Mouse (Mus musculus) stomach, postnatal 0 days (tissue): ENCODE measurements around the gene Samm50. TPM values are rescaled to one million over a fixed set of nuclear protein-coding genes. Genes with fewer than 3 reads are reported as not detected.

Source experiments
- ATAC-seq: fragments of 200-750 bp; cut with Nextera tagmentation; 2 replicates; pipeline ENCODE4 v1.8.0; 2017; ENCODE audit not compliant: low FRiP score, low TSS enrichment
- DNase-seq: peaks from one replicate; pipeline ENCODE4 v3.0.0-alpha.2; 2016; ENCODE audit warnings: low spot score
- H3K27ac ChIP-seq: fragments of 300-500 bp; sonication (generic); replicated peaks from 2 replicates; pipeline ENCODE4 v1.5.1; 2014; ENCODE audit warnings: mild to moderate bottlenecking, control low read depth
- H3K27me3 ChIP-seq: fragments of 300-500 bp; sonication (generic); 2 replicates; pipeline ENCODE4 v1.6.1; 2014; ENCODE audit warnings: low read length; ENCODE audit not compliant: control insufficient read depth, insufficient read depth
- H3K36me3 ChIP-seq: fragments of 300-500 bp; sonication (generic); 2 replicates; pipeline ENCODE4 v1.6.1; 2014; ENCODE audit warnings: low read length, mixed read lengths; ENCODE audit not compliant: control insufficient read depth, insufficient read depth
- H3K4me1 ChIP-seq: fragments of 300-500 bp; sonication (generic); replicated peaks from 2 replicates; pipeline ENCODE4 v1.6.1; 2014; ENCODE audit warnings: antibody characterized with exemption; ENCODE audit not compliant: control insufficient read depth, insufficient read depth
- H3K4me2 ChIP-seq: fragments of 300-500 bp; sonication (generic); replicated peaks from 2 replicates; pipeline ENCODE4 v1.6.1; 2014; ENCODE audit warnings: low read depth, mild to moderate bottlenecking, control low read depth, moderate library complexity
- H3K4me3 ChIP-seq: fragments of 300-500 bp; sonication (generic); 2 replicates; pipeline ENCODE4 v1.5.1; 2014; ENCODE audit warnings: low read depth, low read length, control low read depth
- H3K9ac ChIP-seq: fragments of 300-500 bp; sonication (generic); 2 replicates; pipeline ENCODE4 v1.6.1; 2014; ENCODE audit warnings: mild to moderate bottlenecking, low read length, control low read depth, mixed read lengths
- H3K9me3 ChIP-seq: fragments of 300-500 bp; sonication (generic); 2 replicates; pipeline ENCODE4 v1.6.1; 2016; ENCODE audit warnings: low read length; ENCODE audit not compliant: control insufficient read depth
- CTCF ChIP-seq: IDR thresholded peaks from 2 replicates; pipeline ENCODE4 v1.5.1; 2016; ENCODE audit warnings: antibody characterized with exemption, low read depth, mild to moderate bottlenecking, moderate library complexity
- EP300 ChIP-seq: optimal IDR thresholded peaks from 2 replicates; pipeline ENCODE3; 2016; ENCODE audit warnings: antibody characterized with exemption
- WGBS: fragments of 180-500 bp; shearing (Covaris S2); extraction: QIAGEN DNeasy Blood & Tissue Kit; methylation state at CpG from one replicate; pipeline ENCODE4 v1.1.7; 2014; 5-methylcytosine and 5-hydroxymethylcytosine counted together
- polyA plus RNA-seq: library from polyadenylated mRNA; unstranded; fragments of >200 nt; fragmentation: Nextera tagmentation; extraction: Ambion mirVana; gene quantifications from 2 replicates; pipeline ENCODE4 v1.2.1, GENCODE M21; 2015

Gene Samm50
- polyA plus RNA-seq, 1 experiment from 2014 or later = 92.3 TPM

DNA sequence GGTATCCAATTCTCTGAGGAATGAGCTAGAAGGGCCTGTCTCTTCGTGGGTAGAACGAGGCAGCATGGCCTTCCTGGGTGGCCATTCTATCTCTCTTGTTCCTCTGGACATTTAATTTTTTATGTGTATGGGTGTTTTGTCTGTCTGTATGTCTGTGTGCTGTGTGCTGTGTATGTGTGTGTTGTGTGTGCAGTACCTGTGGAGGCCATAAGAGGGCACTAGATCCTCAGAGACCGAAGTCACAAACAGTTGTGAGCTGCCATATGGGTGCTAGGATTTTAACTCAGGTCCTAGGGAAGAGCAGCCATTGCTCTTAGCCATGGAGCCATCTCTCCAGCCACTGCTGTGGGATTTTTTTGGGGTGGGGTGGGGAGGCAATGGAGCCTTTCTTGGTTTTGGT, 55.3 kb downstream of the Samm50 start:
- DNase-seq = no peak
- Histone ChIP-seq H3K36me3 (no peaks in the 10 kb centered on the region), H3K4me2 (no peak overlapping the region), H3K4me1 (no peaks in the 10 kb centered on the region), H3K27ac (no peak overlapping the region), H3K4me3 (no peak overlapping the region), H3K9ac (no peak overlapping the region), H3K9me3 (no peaks in the 10 kb centered on the region), H3K27me3 (no peaks in the 10 kb centered on the region)
- WGBS = 91% methylated on average over 3 of the region's 3 CpGs
- no peak for TF ChIP-seq EP300
- TF ChIP-seq CTCF = peak; percentile 21; the same call in 1 of the 2 replicates
- no peak for ATAC-seq

DNA sequence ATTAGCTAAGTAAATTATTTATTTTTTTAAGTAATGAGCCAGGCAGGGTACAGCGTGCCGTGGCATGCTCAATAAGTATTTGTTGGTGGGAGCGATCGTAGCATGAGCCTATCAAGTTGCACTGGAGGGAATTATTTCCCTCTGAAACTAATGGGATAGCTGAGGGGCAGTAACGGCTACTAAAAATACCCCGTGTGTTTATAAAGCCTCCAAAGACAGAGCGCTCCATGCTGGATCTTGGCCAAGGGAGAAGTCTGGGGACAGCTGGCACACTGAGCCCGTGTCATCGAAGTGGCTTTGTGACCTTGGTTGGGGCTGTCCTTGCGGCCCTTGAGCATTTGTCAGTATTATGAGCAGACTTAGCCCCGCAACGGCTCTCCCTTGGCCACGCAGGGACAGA, 59.2 kb downstream of the Samm50 start:
- no peaks in the 10 kb centered on the region for H3K9me3 ChIP-seq
- DNase-seq = no peak

DNA sequence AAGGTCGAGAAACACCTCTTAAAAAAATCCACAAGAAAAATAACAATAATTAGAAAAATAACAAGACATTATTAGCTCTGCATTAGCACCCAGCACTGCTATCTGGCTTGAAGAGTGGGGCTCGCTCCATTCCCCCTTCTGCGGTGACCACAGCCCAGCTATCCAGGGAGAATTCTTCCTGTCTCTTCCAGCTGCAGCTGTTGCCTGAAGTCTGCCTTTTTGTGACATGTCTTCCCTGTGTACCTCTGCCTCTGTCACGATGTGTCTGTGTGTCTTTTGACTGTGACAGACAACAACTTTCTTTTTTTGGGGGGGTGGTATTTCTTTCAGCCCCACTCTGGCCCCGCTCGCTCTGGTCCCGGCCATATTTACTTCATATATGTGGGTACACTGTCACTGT, 60.6 kb downstream of the Samm50 start:
- 91% methylated on average over 7 of the region's 7 CpGs for WGBS
- H3K27ac ChIP-seq = no peak overlapping the region
- H3K27me3 ChIP-seq = no peaks in the 10 kb centered on the region
- H3K4me2 ChIP-seq = no peak overlapping the region
- no peaks in the 10 kb centered on the region for H3K4me1 ChIP-seq
- TF ChIP-seq CTCF = no peak
- no peak for TF ChIP-seq EP300
- H3K9me3 ChIP-seq = no peaks in the 10 kb centered on the region
- DNase-seq = no peak
- no peak overlapping the region for H3K4me3 ChIP-seq
- no peaks in the 10 kb centered on the region for H3K36me3 ChIP-seq
- no peak for ATAC-seq
- H3K9ac ChIP-seq = no peak overlapping the region

More for the DNA sequence above, 59.2 kb downstream of the Samm50 start:
- Histone ChIP-seq H3K4me2 (no peak overlapping the region), H3K4me1 (no peaks in the 10 kb centered on the region), H3K4me3 (no peak overlapping the region), H3K27ac (no peak overlapping the region), H3K9ac (peak overlapping the region; percentile 13; the same call in 1 of the 2 replicates), H3K36me3 (no peaks in the 10 kb centered on the region), H3K27me3 (no peaks in the 10 kb centered on the region)
- no peak for ATAC-seq
- TF ChIP-seq EP300 = no peak
- no peak for TF ChIP-seq CTCF
- 37% methylated on average over 13 of the region's 13 CpGs for WGBS

DNA sequence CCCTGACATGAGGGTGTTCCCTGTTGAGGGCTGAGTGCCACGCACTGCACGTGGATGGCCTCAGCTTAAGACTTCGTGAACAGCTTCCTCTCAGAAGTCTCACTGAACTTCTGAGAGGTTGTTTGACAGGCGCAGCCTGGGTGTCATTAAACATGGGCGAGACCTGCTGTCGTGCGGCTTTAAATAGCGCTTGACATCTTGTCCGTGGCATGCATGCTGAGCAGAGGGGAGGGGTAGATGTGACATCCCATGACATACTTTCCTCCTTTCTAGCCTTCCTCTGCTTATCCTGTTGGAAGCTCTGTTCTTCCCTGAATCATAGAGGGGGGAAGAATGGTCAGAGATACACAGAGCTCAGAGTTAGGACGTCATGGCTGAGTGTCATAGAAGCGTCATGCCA, 61.7 kb downstream of the Samm50 start:
- H3K27ac ChIP-seq = no peak overlapping the region
- TF ChIP-seq EP300 = no peak
- no peak for TF ChIP-seq CTCF
- no peaks in the 10 kb centered on the region for H3K36me3 ChIP-seq
- H3K4me3 ChIP-seq = no peak overlapping the region
- H3K4me2 ChIP-seq = no peak overlapping the region
- H3K4me1 ChIP-seq = no peaks in the 10 kb centered on the region
- H3K27me3 ChIP-seq = no peaks in the 10 kb centered on the region
- no peak overlapping the region for H3K9ac ChIP-seq
- no peaks in the 10 kb centered on the region for H3K9me3 ChIP-seq
- DNase-seq = no peak
- 37% methylated on average over 11 of the region's 11 CpGs for WGBS
- ATAC-seq = no peak; the same call in 1 of the 2 replicates

DNA sequence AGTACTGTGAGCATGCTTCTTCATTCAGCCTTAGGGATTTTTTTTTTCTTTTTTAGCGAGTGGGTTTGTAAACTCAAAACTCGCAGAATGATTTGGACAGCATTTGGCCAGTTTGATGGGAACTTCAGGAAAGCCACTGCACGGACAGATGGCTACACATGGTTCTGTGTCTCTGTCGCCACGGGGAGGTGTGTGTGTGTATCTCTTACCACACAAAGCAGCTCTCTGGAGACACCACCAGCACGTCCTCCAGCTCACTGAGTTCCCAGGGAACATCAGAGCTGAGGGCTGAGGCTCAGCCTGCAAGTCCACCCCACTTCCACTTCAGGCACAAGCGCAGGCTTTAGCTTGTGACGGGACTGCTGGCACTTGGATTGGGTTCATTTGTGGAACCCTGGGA, 62.3 kb downstream of the Samm50 start:
- Histone ChIP-seq H3K4me3 (no peak overlapping the region), H3K4me2 (no peak overlapping the region), H3K9me3 (no peaks in the 10 kb centered on the region), H3K27me3 (no peaks in the 10 kb centered on the region), H3K27ac (no peak overlapping the region), H3K36me3 (no peaks in the 10 kb centered on the region), H3K9ac (no peak overlapping the region), H3K4me1 (no peaks in the 10 kb centered on the region)
- 43% methylated on average over 8 of the region's 8 CpGs for WGBS
- no peak for DNase-seq
- no peak for ATAC-seq
- no peak for TF ChIP-seq CTCF
- no peak for TF ChIP-seq EP300

DNA sequence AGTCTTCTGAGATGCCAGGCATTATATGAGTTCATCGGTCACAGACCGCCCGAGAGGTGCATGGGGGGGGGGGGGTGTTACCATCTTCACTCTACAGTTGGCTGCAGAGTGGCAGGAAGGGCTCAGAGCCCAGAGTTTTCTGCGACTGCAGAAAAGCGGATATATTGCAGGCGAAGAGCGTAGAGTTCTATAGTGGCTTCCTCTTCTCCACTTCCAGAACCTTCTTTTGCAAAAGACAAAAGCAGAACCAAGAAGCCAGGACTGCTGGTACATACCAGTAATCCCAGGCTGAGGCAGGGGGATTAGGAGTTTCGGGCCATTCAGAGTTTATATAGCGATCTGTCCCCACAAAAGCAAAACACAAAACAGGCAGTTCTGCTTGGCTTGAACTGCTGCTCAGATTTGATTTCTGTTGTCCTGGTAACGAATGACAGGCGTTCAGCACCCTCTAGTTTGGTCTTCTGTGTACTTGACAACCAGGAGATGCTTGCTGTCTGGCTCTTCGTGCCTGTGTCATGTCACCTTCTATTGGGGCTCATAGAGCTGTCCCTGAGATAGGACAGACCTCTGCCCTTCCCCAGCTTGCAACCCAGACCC, 64.3 kb downstream of the Samm50 start:
- Histone ChIP-seq H3K9ac (no peak overlapping the region), H3K36me3 (no peaks in the 10 kb centered on the region), H3K27me3 (no peaks in the 10 kb centered on the region), H3K27ac (no peak overlapping the region), H3K4me2 (no peak overlapping the region), H3K9me3 (no peaks in the 10 kb centered on the region), H3K4me3 (no peak overlapping the region), H3K4me1 (no peaks in the 10 kb centered on the region)
- 63% methylated on average over 12 of the region's 12 CpGs for WGBS
- ATAC-seq (no peak), DNase-seq (no peak)
- TF ChIP-seq EP300 (no peak), CTCF (no peak)
